Mouse (Mus musculus): ENCODE data around the gene Wdr5.

- TF ChIP-seq CTCF (IDR thresholded peaks at IDR 0.05; ENCODE audit: low read depth, low read length) (no peak), POLR2A (IDR thresholded peaks at IDR 0.05; ENCODE audit: borderline replicate concordance, low read depth, low read length) (peak; percentile 62; the same call in 1 of the 2 replicates)
Observed at GRCm38 (mm10) chr2:27475495-27476302, 39.3 kb upstream of the Wdr5 start.

Data from bone marrow macrophage, adult 2 months (primary cell).